Mouse (Mus musculus) adrenal gland, adult 2 months (tissue): Measurements from ENCODE around the gene Olfr1245. TPM values are rescaled to one million over a fixed set of nuclear protein-coding genes. Genes with fewer than 3 reads are reported as not detected.
"Not testable (repeated sequence)": the region's sequence is repeated elsewhere in the genome, so short reads cannot be mapped to it uniquely, and the experiment has no call there.

Experiments
- DNase-seq: peaks from one replicate; pipeline ENCODE4 v3.0.0; 2021
- long read RNA-seq: library from polyadenylated mRNA; stranded (forward); transcript quantifications from one replicate; pipeline ENCODE4 v2.0.0, GENCODE M21; 2021
- polyA plus RNA-seq: library from polyadenylated mRNA; depleted of rRNA; stranded (reverse); fragments of >200 nt; gene quantifications from 2 replicates; pipeline ENCODE4 v1.2.3, GENCODE M21; 2012; rRNA removed
- total RNA-seq, 2 experiments: library from RNA; stranded (reverse); gene quantifications; 2 replicates each; pipeline ENCODE4 v1.2.3; 2021

Olfr1245 gene
- total RNA-seq: not detected
- polyA plus RNA-seq: not detected in 2 replicates
- long read RNA-seq: 0 reads

- DNase-seq: no peak
These were observed at the start of gene Olfr1245 for GRCm38 (mm10) chr2:89578347-89578746. TSS of gene Olfr1245 (minus strand) at chr2:89578447.

DNA sequence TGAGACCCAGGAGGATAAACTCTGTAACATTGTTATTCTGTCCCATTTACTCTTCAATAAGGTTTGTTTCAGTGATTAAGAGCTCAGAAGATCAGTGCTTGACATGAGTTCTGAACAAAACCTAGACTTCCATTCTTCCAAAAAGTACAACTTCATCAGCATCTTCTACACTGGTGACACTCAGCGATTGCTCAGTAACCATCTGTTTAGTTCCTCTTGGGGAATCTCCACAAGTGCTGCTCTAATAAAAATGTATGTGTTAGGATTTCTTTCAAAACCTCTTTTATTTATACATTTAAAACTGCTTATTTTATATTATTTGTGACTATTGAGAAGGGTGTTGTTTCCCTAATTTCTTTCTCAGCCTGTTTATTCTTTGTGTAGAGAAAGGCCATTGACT is 39.9 kb upstream of the Olfr1245 start, which contains the start of gene Olfr1248:
Gene Olfr1248 (minus strand): TSS at position 101 of the 400 bp plus-strand sequence.
- DNase-seq: not testable (repeated sequence)

- no peak for DNase-seq
These were observed 35.8 kb upstream of the Olfr1245 start, which contains the start of gene Olfr1247 for GRCm38 (mm10) chr2:89614030-89614429. TSS of gene Olfr1247 (minus strand) at chr2:89614130.

DNA sequence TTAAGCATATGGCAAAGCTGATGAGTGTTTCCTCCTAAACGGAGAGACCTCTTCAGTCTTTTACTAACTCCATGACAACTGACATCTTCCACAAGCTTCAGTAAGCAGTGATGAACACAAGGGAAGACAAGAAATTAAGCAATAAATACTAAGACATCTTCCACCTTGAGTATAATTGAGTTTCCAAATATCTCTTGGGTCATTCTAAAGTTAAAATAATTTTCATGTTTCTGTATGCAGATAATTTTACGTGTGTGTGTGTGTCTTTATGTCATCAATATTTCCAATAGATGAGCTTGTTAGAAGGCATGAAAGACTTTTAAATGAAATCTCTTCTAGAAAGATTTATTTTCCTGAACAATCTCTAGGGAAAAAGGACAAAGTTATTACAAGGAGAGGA is 14.8 kb upstream of the Olfr1245 start, which contains the start of gene Olfr1246:
Gene Olfr1246 (minus strand): TSS at position 101 of the 400 bp plus-strand sequence.
- DNase-seq: no peak

GRCm38 (mm10) chr2:89562706-89563105 is 15.5 kb downstream of the Olfr1245 start:
- not testable (repeated sequence) for DNase-seq

DNA sequence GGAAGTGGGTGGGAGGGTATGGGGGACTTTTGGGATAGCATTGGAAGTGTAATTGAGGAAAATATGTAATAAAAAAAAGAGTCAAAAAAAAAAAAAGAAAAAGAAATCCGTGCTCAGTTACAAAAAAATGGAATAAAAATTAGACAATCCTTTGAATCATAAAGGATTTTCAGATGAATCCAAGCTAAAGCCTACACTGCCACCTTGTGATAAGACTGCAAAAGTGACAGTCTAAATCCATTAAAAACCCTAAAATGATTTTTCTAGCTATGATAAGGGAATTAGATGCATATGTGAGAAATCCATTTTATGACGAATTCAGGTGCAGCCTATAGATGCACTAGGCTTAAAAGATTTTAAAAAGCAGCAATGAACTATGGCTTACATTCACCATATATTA is 33.7 kb downstream of the Olfr1245 start:
- DNase-seq: no peak

DNA sequence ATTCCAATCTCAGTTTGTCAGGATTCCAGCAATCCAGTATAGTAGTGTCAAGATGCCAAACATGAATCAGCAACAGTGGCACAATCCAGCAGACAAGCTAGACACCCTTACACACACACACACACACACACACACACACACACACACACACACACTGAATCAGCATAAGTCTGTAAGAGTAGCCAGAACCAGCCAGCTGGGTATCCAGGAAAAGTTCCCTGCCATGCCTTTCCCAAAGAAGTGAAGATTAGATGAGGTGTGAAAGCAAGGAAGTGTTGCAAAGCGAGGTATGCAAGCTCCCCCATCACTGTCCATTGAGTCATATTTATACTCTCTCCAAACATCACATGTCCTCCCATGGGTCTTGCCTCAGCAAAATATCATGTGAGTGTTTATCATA is 38.3 kb downstream of the Olfr1245 start:
- no peak for DNase-seq

DNA sequence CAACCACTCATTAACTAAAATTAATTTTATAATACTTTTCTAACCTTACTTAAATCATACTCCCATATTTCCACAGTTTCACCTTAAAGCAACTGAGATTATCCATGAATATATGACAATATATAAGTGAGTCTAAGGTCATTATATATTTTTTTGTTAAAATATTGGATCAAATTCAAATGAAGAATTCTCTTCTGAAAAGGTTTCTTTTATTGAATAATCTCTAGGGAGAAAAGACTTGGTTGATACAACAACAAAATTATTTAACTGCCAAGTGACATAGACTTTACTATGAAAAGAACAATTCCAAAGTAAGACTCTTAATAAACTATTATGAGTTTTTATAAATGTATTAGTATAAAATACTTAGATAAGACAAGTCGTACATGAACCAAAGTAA is 46.9 kb downstream of the Olfr1245 start, which contains the start of gene Olfr1243:
Gene Olfr1243 (minus strand): TSS at position 101 of the 400 bp plus-strand sequence.
- no peak for DNase-seq

Other genes with a start within 250 kb of the Olfr1245 start
- not detected for gene Olfr1232, start 248.8 kb downstream of the Olfr1245 start, total RNA-seq
- not detected in 2 replicates for gene Olfr1232, start 248.8 kb downstream of the Olfr1245 start, polyA plus RNA-seq
- gene Olfr1233, start 236.0 kb downstream of the Olfr1245 start, total RNA-seq: not detected
- gene Olfr1233, start 236.0 kb downstream of the Olfr1245 start, polyA plus RNA-seq: not detected in 2 replicates
- not detected for gene Olfr1234, start 213.6 kb downstream of the Olfr1245 start, total RNA-seq
- gene Olfr1234, start 213.6 kb downstream of the Olfr1245 start, polyA plus RNA-seq: not detected in 2 replicates
- gene Olfr1238, start 168.8 kb downstream of the Olfr1245 start, total RNA-seq: not detected
- gene Olfr1238, start 168.8 kb downstream of the Olfr1245 start, polyA plus RNA-seq: not detected in 2 replicates
- gene Olfr1239, start 158.0 kb downstream of the Olfr1245 start, total RNA-seq: not detected
- not detected in 2 replicates for gene Olfr1239, start 158.0 kb downstream of the Olfr1245 start, polyA plus RNA-seq
- not detected for gene Olfr1240, start 135.4 kb downstream of the Olfr1245 start, total RNA-seq
- not detected in 2 replicates for gene Olfr1240, start 135.4 kb downstream of the Olfr1245 start, polyA plus RNA-seq
- not detected for gene Olfr1241, start 91.3 kb downstream of the Olfr1245 start, total RNA-seq
- not detected in 2 replicates for gene Olfr1241, start 91.3 kb downstream of the Olfr1245 start, polyA plus RNA-seq
- gene Olfr1242, start 80.1 kb downstream of the Olfr1245 start, total RNA-seq: not detected
- not detected in 2 replicates for gene Olfr1242, start 80.1 kb downstream of the Olfr1245 start, polyA plus RNA-seq
- not detected for gene Olfr1243, start 47.0 kb downstream of the Olfr1245 start, total RNA-seq
- not detected in 2 replicates for gene Olfr1243, start 47.0 kb downstream of the Olfr1245 start, polyA plus RNA-seq
- gene Olfr1246, start 14.7 kb upstream of the Olfr1245 start, total RNA-seq: not detected
- not detected in 2 replicates for gene Olfr1246, start 14.7 kb upstream of the Olfr1245 start, polyA plus RNA-seq
- not detected for gene Olfr1247, start 35.7 kb upstream of the Olfr1245 start, total RNA-seq
- not detected in 2 replicates for gene Olfr1247, start 35.7 kb upstream of the Olfr1245 start, polyA plus RNA-seq
- not detected for gene Olfr1248, start 39.8 kb upstream of the Olfr1245 start, total RNA-seq
- not detected in 2 replicates for gene Olfr1248, start 39.8 kb upstream of the Olfr1245 start, polyA plus RNA-seq
- gene Olfr1249, start 56.5 kb upstream of the Olfr1245 start, total RNA-seq: not detected
- not detected in 2 replicates for gene Olfr1249, start 56.5 kb upstream of the Olfr1245 start, polyA plus RNA-seq
- gene Olfr1250, start 83.0 kb upstream of the Olfr1245 start, total RNA-seq: not detected
- gene Olfr1250, start 83.0 kb upstream of the Olfr1245 start, polyA plus RNA-seq: not detected in 2 replicates
- not detected for gene Olfr1251, start 93.5 kb upstream of the Olfr1245 start, total RNA-seq
- not detected in 2 replicates for gene Olfr1251, start 93.5 kb upstream of the Olfr1245 start, polyA plus RNA-seq
- not detected for gene Olfr1252, start 146.6 kb upstream of the Olfr1245 start, total RNA-seq
- gene Olfr1252, start 146.6 kb upstream of the Olfr1245 start, polyA plus RNA-seq: not detected in 2 replicates
- not detected for gene Olfr1253, start 178.6 kb upstream of the Olfr1245 start, total RNA-seq
- gene Olfr1253, start 178.6 kb upstream of the Olfr1245 start, polyA plus RNA-seq: not detected in 2 replicates
- not detected for gene Olfr1254, start 215.2 kb upstream of the Olfr1245 start, total RNA-seq
- not detected in 2 replicates for gene Olfr1254, start 215.2 kb upstream of the Olfr1245 start, polyA plus RNA-seq
- gene Olfr1255, start 233.6 kb upstream of the Olfr1245 start, total RNA-seq: not detected
- not detected in 2 replicates for gene Olfr1255, start 233.6 kb upstream of the Olfr1245 start, polyA plus RNA-seq